Mouse (Mus musculus): Measurements from ENCODE around the gene Crb3. TPM values are rescaled to one million over a fixed set of nuclear protein-coding genes. Genes with fewer than 3 reads are reported as not detected.

The Crb3 gene
- polyA plus RNA-seq, 1 experiment from 2014 or later: 1.9 TPM

Other genes starting within 250 kb of the Crb3 start
- gene Rfx2, start 228.1 kb upstream of the Crb3 start, polyA plus RNA-seq (2016; fragmentation: Nextera tagmentation; extraction: Ambion mirVana): 3.2 and 4.5 TPM in 2 replicates
- gene Acsbg2, start 184.7 kb upstream of the Crb3 start, polyA plus RNA-seq (2016; fragmentation: Nextera tagmentation; extraction: Ambion mirVana): not detected in 2 replicates
- gene 1700061G19Rik, start 183.6 kb upstream of the Crb3 start, polyA plus RNA-seq (2016; fragmentation: Nextera tagmentation; extraction: Ambion mirVana): 0.50 and 0.73 TPM in 2 replicates
- 79.0 and 90.2 TPM in 2 replicates for gene Mllt1, start 123.7 kb upstream of the Crb3 start, polyA plus RNA-seq (2016; fragmentation: Nextera tagmentation; extraction: Ambion mirVana)
- not detected in 2 replicates for gene Acer1, start 77.0 kb upstream of the Crb3 start, polyA plus RNA-seq (2016; fragmentation: Nextera tagmentation; extraction: Ambion mirVana)
- gene Clpp, start 68.8 kb upstream of the Crb3 start, polyA plus RNA-seq (2016; fragmentation: Nextera tagmentation; extraction: Ambion mirVana): 189 and 200 TPM in 2 replicates
- gene Alkbh7, start 61.8 kb upstream of the Crb3 start, polyA plus RNA-seq (2016; fragmentation: Nextera tagmentation; extraction: Ambion mirVana): 44.2 and 44.9 TPM in 2 replicates
- gene Pspn, start 59.1 kb upstream of the Crb3 start, polyA plus RNA-seq (2016; fragmentation: Nextera tagmentation; extraction: Ambion mirVana): not detected in 2 replicates
- gene Gtf2f1, start 47.8 kb upstream of the Crb3 start, polyA plus RNA-seq (2016; fragmentation: Nextera tagmentation; extraction: Ambion mirVana): 76.4 and 80.8 TPM in 2 replicates
- 0.20 and 0.45 TPM in 2 replicates for gene Gm17949, start 47.6 kb upstream of the Crb3 start, polyA plus RNA-seq (2016; fragmentation: Nextera tagmentation; extraction: Ambion mirVana)
- 47.0 and 48.8 TPM in 2 replicates for gene Khsrp, start 27.6 kb upstream of the Crb3 start, polyA plus RNA-seq (2016; fragmentation: Nextera tagmentation; extraction: Ambion mirVana)
- not detected in 2 replicates for gene Slc25a41, start 17.5 kb upstream of the Crb3 start, polyA plus RNA-seq (2016; fragmentation: Nextera tagmentation; extraction: Ambion mirVana)
- 2.5 and 3.9 TPM in 2 replicates for gene Slc25a23, start 758 bp downstream of the Crb3 start, polyA plus RNA-seq (2016; fragmentation: Nextera tagmentation; extraction: Ambion mirVana)
- 0.66 and 0.97 TPM in 2 replicates for gene Dennd1c, start 19.4 kb downstream of the Crb3 start, polyA plus RNA-seq (2016; fragmentation: Nextera tagmentation; extraction: Ambion mirVana)
- gene Tubb4a, start 28.7 kb downstream of the Crb3 start, polyA plus RNA-seq (2016; fragmentation: Nextera tagmentation; extraction: Ambion mirVana): 3.3 and 5.4 TPM in 2 replicates
- 7.4 and 7.8 TPM in 2 replicates for gene Tnfsf9, start 46.2 kb downstream of the Crb3 start, polyA plus RNA-seq (2016; fragmentation: Nextera tagmentation; extraction: Ambion mirVana)
- gene Cd70, start 90.7 kb downstream of the Crb3 start, polyA plus RNA-seq (2016; fragmentation: Nextera tagmentation; extraction: Ambion mirVana): not detected in 2 replicates
- gene Tnfsf14, start 135.1 kb downstream of the Crb3 start, polyA plus RNA-seq (2016; fragmentation: Nextera tagmentation; extraction: Ambion mirVana): 0.15 TPM in 2 replicates
- 0.03 and 0.15 TPM in 2 replicates for gene C3, start 169.0 kb downstream of the Crb3 start, polyA plus RNA-seq (2016; fragmentation: Nextera tagmentation; extraction: Ambion mirVana)
- gene Gpr108, start 189.3 kb downstream of the Crb3 start, polyA plus RNA-seq (2016; fragmentation: Nextera tagmentation; extraction: Ambion mirVana): 24.7 and 26.7 TPM in 2 replicates
- gene Trip10, start 190.3 kb downstream of the Crb3 start, polyA plus RNA-seq (2016; fragmentation: Nextera tagmentation; extraction: Ambion mirVana): 34.7 and 42.9 TPM in 2 replicates
- 1.1 and 1.3 TPM in 2 replicates for gene Vav1, start 220.0 kb downstream of the Crb3 start, polyA plus RNA-seq (2016; fragmentation: Nextera tagmentation; extraction: Ambion mirVana)